Mouse (Mus musculus): ENCODE data around the gene Numa1. TPM values are rescaled to one million over a fixed set of nuclear protein-coding genes. Genes with fewer than 3 reads are reported as not detected.
"Not testable (repeated sequence)": the region's sequence is repeated elsewhere in the genome, so short reads cannot be mapped to it uniquely, and the experiment has no call there.

Numa1 gene
- polyA plus RNA-seq, 1 experiment from 2014 or later, result 56.5 TPM

- Histone ChIP-seq H3K4me1 (peaks cover 8% of the 10 kb centered on the region), H3K4me3 (replicated peaks) (peak overlapping the region; percentile 80), H3K9ac (no peak overlapping the region), H3K36me3 (peaks cover 23% of the 10 kb centered on the region), H3K4me2 (peak overlapping the region; percentile 57), H3K27me3 (replicated peaks) (no peaks in the 10 kb centered on the region), H3K27ac (peak overlapping the region; percentile 96), H3K9me3 (no peaks in the 10 kb centered on the region)
- no peak for ATAC-seq (ENCODE audit: insufficient read depth, low FRiP score, low read depth)
- 61% methylated on average over 8 of the region's 8 CpGs for WGBS
Observed at GRCm38 (mm10) chr7:101906696-101907095, 27.2 kb upstream of the Numa1 start.

- ATAC-seq (ENCODE audit: insufficient read depth, low FRiP score, low read depth), result no peak
- Histone ChIP-seq H3K4me2 (no peak overlapping the region), H3K27ac (no peak overlapping the region), H3K4me3 (replicated peaks) (no peak overlapping the region), H3K9me3 (no peaks in the 10 kb centered on the region), H3K36me3 (peaks cover 36% of the 10 kb centered on the region), H3K4me1 (peaks cover 8% of the 10 kb centered on the region), H3K27me3 (replicated peaks) (no peaks in the 10 kb centered on the region), H3K9ac (no peak overlapping the region)
- WGBS, result 67% methylated on average over 4 of the region's 4 CpGs
Observed at GRCm38 (mm10) chr7:101908367-101908766, 25.5 kb upstream of the Numa1 start.

GRCm38 (mm10) chr7:101910138-101910537, 23.8 kb upstream of the Numa1 start:
- no peaks in the 10 kb centered on the region for H3K27me3 ChIP-seq (replicated peaks)
- H3K4me3 ChIP-seq (replicated peaks), result no peak overlapping the region
- peaks cover 8% of the 10 kb centered on the region for H3K4me1 ChIP-seq
- no peaks in the 10 kb centered on the region for H3K9me3 ChIP-seq
- no peak overlapping the region for H3K27ac ChIP-seq
- no peak for ATAC-seq (ENCODE audit: insufficient read depth, low FRiP score, low read depth)
- H3K36me3 ChIP-seq, result peaks cover 41% of the 10 kb centered on the region
- H3K4me2 ChIP-seq, result no peak overlapping the region
- 89% methylated on average over 4 of the region's 4 CpGs for WGBS
- H3K9ac ChIP-seq, result no peak overlapping the region

- no peak overlapping the region for H3K27ac ChIP-seq
- no peaks in the 10 kb centered on the region for H3K27me3 ChIP-seq (replicated peaks)
- WGBS, result 66% methylated on average over 3 of the region's 3 CpGs
- no peaks in the 10 kb centered on the region for H3K9me3 ChIP-seq
- ATAC-seq (ENCODE audit: insufficient read depth, low FRiP score, low read depth), result no peak
- peaks cover 3% of the 10 kb centered on the region for H3K4me1 ChIP-seq
- H3K9ac ChIP-seq, result no peak overlapping the region
- peaks cover 45% of the 10 kb centered on the region for H3K36me3 ChIP-seq
- no peak overlapping the region for H3K4me3 ChIP-seq (replicated peaks)
- no peak overlapping the region for H3K4me2 ChIP-seq
Observed at GRCm38 (mm10) chr7:101911982-101912381, 21.9 kb upstream of the Numa1 start.

- WGBS, result 23% methylated on average over 1 of the region's 1 CpGs
- H3K27ac ChIP-seq, result no peak overlapping the region
- H3K9ac ChIP-seq, result no peak overlapping the region
- no peaks in the 10 kb centered on the region for H3K4me1 ChIP-seq
- H3K4me3 ChIP-seq (replicated peaks), result no peak overlapping the region
- H3K36me3 ChIP-seq, result peaks cover 13% of the 10 kb centered on the region
- 0 out of 2 replicates have a peak, but pooled peaks have one; percentile 56 for ATAC-seq (ENCODE audit: insufficient read depth, low FRiP score, low read depth)
- no peaks in the 10 kb centered on the region for H3K9me3 ChIP-seq
- H3K27me3 ChIP-seq (replicated peaks), result no peaks in the 10 kb centered on the region
- no peak overlapping the region for H3K4me2 ChIP-seq
Observed at GRCm38 (mm10) chr7:101918071-101918470, 15.8 kb upstream of the Numa1 start.

- H3K4me1 ChIP-seq; H3K9me3 ChIP-seq; H3K4me3 ChIP-seq (replicated peaks); H3K27me3 ChIP-seq (replicated peaks); H3K36me3 ChIP-seq; H3K4me2 ChIP-seq; H3K9ac ChIP-seq; ATAC-seq (ENCODE audit: insufficient read depth, low FRiP score, low read depth); H3K27ac ChIP-seq: not testable (repeated sequence)
Observed at GRCm38 (mm10) chr7:101925892-101926291, 8.0 kb upstream of the Numa1 start.

GRCm38 (mm10) chr7:101928093-101928492, 5.8 kb upstream of the Numa1 start:
- ATAC-seq (ENCODE audit: insufficient read depth, low FRiP score, low read depth), result no peak
- no peak overlapping the region for H3K27ac ChIP-seq
- no peaks in the 10 kb centered on the region for H3K27me3 ChIP-seq (replicated peaks)
- H3K4me1 ChIP-seq, result 0 out of 2 replicates have a peak, but pooled peaks cover 6% of the 10 kb centered on the region
- no peak overlapping the region for H3K9ac ChIP-seq
- 84% methylated on average over 3 of the region's 3 CpGs for WGBS
- no peaks in the 10 kb centered on the region for H3K9me3 ChIP-seq
- H3K4me3 ChIP-seq (replicated peaks), result no peak overlapping the region
- H3K36me3 ChIP-seq, result no peaks in the 10 kb centered on the region
- H3K4me2 ChIP-seq, result no peak overlapping the region

- Histone ChIP-seq H3K9me3 (no peaks in the 10 kb centered on the region), H3K4me3 (replicated peaks) (no peak overlapping the region; the same call in 1 of the 2 replicates), H3K4me2 (peak overlapping the region; percentile 78), H3K9ac (no peak overlapping the region), H3K4me1 (peaks cover 6% of the 10 kb centered on the region; the same call in 1 of the 2 replicates), H3K27me3 (replicated peaks) (no peaks in the 10 kb centered on the region), H3K27ac (peak overlapping the region; percentile 18; the same call in 1 of the 2 replicates), H3K36me3 (no peaks in the 10 kb centered on the region)
- no peak for ATAC-seq (ENCODE audit: insufficient read depth, low FRiP score, low read depth)
- 57% methylated on average over 1 of the region's 1 CpGs for WGBS
Observed at GRCm38 (mm10) chr7:101932551-101932950, 1.4 kb upstream of the Numa1 start.

- Histone ChIP-seq H3K27ac (peak overlapping the region; percentile 91), H3K27me3 (replicated peaks) (no peaks in the 10 kb centered on the region), H3K9ac (peak overlapping the region; percentile 35), H3K9me3 (no peaks in the 10 kb centered on the region), H3K4me3 (replicated peaks) (peak overlapping the region; percentile 80), H3K4me1 (peaks cover 6% of the 10 kb centered on the region; the same call in 1 of the 2 replicates), H3K36me3 (no peaks in the 10 kb centered on the region), H3K4me2 (peak overlapping the region; percentile 78)
- 4% methylated on average over 15 of the region's 15 CpGs for WGBS
- ATAC-seq (ENCODE audit: insufficient read depth, low FRiP score, low read depth), result no peak; the same call in 1 of the 2 replicates
Observed at GRCm38 (mm10) chr7:101933300-101933699, 611 bp upstream of the Numa1 start.

- WGBS, result 93% methylated on average over 4 of the region's 4 CpGs
- Histone ChIP-seq H3K4me3 (replicated peaks) (no peak overlapping the region), H3K4me2 (no peak overlapping the region), H3K36me3 (no peaks in the 10 kb centered on the region), H3K9ac (no peak overlapping the region), H3K27ac (no peak overlapping the region), H3K27me3 (replicated peaks) (no peaks in the 10 kb centered on the region), H3K9me3 (no peaks in the 10 kb centered on the region), H3K4me1 (peaks cover 6% of the 10 kb centered on the region; the same call in 1 of the 2 replicates)
- no peak for ATAC-seq (ENCODE audit: insufficient read depth, low FRiP score, low read depth)
Observed at GRCm38 (mm10) chr7:101935957-101936356, 2.0 kb downstream of the Numa1 start.

- Histone ChIP-seq H3K36me3 (no peaks in the 10 kb centered on the region), H3K4me1 (peaks cover 6% of the 10 kb centered on the region; the same call in 1 of the 2 replicates), H3K27me3 (replicated peaks) (no peaks in the 10 kb centered on the region), H3K9me3 (no peaks in the 10 kb centered on the region), H3K4me2 (no peak overlapping the region), H3K27ac (no peak overlapping the region), H3K4me3 (replicated peaks) (no peak overlapping the region), H3K9ac (no peak overlapping the region)
- no peak for ATAC-seq (ENCODE audit: insufficient read depth, low FRiP score, low read depth)
- WGBS, result 94% methylated on average over 4 of the region's 4 CpGs
Observed at GRCm38 (mm10) chr7:101936996-101937395, 3.1 kb downstream of the Numa1 start.

GRCm38 (mm10) chr7:101937569-101937968, 3.7 kb downstream of the Numa1 start:
- no peaks in the 10 kb centered on the region for H3K9me3 ChIP-seq
- ATAC-seq (ENCODE audit: insufficient read depth, low FRiP score, low read depth), result no peak
- WGBS, result 92% methylated on average over 4 of the region's 4 CpGs
- peaks cover 3% of the 10 kb centered on the region; the same call in 1 of the 2 replicates for H3K4me1 ChIP-seq
- H3K4me3 ChIP-seq (replicated peaks), result no peak overlapping the region
- no peaks in the 10 kb centered on the region for H3K36me3 ChIP-seq
- H3K27me3 ChIP-seq (replicated peaks), result no peaks in the 10 kb centered on the region
- no peak overlapping the region for H3K27ac ChIP-seq
- H3K4me2 ChIP-seq, result no peak overlapping the region
- H3K9ac ChIP-seq, result no peak overlapping the region

GRCm38 (mm10) chr7:101938348-101938747, 4.4 kb downstream of the Numa1 start:
- 86% methylated on average over 2 of the region's 2 CpGs for WGBS
- Histone ChIP-seq H3K9ac (no peak overlapping the region), H3K9me3 (no peaks in the 10 kb centered on the region), H3K36me3 (no peaks in the 10 kb centered on the region), H3K27ac (no peak overlapping the region), H3K4me3 (replicated peaks) (no peak overlapping the region), H3K4me1 (no peaks in the 10 kb centered on the region; the same call in 1 of the 2 replicates), H3K27me3 (replicated peaks) (no peaks in the 10 kb centered on the region), H3K4me2 (no peak overlapping the region)
- no peak for ATAC-seq (ENCODE audit: insufficient read depth, low FRiP score, low read depth)
